Mouse (Mus musculus) lung, adult 18-20 months (tissue): ENCODE results near the gene Izumo1r.

Experiments
- DNase-seq, 2 experiments: peaks; one replicate each; pipeline ENCODE4 v3.0.0; 2022; ENCODE audit warnings: mixed read lengths in 2 of 2

Izumo1r gene

GRCm38 (mm10) chr9:14903581-14904378, at the start of gene Izumo1r:
Izumo1r (minus strand) TSS chr9:14903949.
- DNase-seq, result no peak

GRCm38 (mm10) chr9:14951072-14951471, 47.3 kb upstream of the Izumo1r start:
- no peak for DNase-seq

GRCm38 (mm10) chr9:14948843-14949242, 45.1 kb upstream of the Izumo1r start:
- DNase-seq, result no peak

- DNase-seq, result no peak
Measured at GRCm38 (mm10) chr9:14946677-14947076, 42.9 kb upstream of the Izumo1r start.

GRCm38 (mm10) chr9:14945919-14946318, 42.2 kb upstream of the Izumo1r start:
- no peak for DNase-seq

GRCm38 (mm10) chr9:14942143-14942720, 38.5 kb upstream of the Izumo1r start:
- DNase-seq, result no peak

GRCm38 (mm10) chr9:14939610-14940009, 35.9 kb upstream of the Izumo1r start:
- no peak for DNase-seq

- no peak for DNase-seq
Measured at GRCm38 (mm10) chr9:14937308-14937707, 33.6 kb upstream of the Izumo1r start.

GRCm38 (mm10) chr9:14934851-14935250, 31.1 kb upstream of the Izumo1r start:
- DNase-seq, result no peak

- DNase-seq, result no peak
Measured at GRCm38 (mm10) chr9:14931943-14932342, 28.2 kb upstream of the Izumo1r start.

- no peak for DNase-seq
Measured at GRCm38 (mm10) chr9:14931211-14931610, 27.5 kb upstream of the Izumo1r start.

GRCm38 (mm10) chr9:14926593-14926992, 22.8 kb upstream of the Izumo1r start:
- DNase-seq, result no peak

- DNase-seq, result no peak
Measured at GRCm38 (mm10) chr9:14923625-14924024, 19.9 kb upstream of the Izumo1r start.

- no peak for DNase-seq
Measured at GRCm38 (mm10) chr9:14921971-14922560, 18.3 kb upstream of the Izumo1r start.

GRCm38 (mm10) chr9:14921254-14921653, 17.5 kb upstream of the Izumo1r start:
- no peak for DNase-seq

- DNase-seq, result no peak
Measured at GRCm38 (mm10) chr9:14920608-14921007, 16.9 kb upstream of the Izumo1r start.

GRCm38 (mm10) chr9:14918825-14919668, 15.3 kb upstream of the Izumo1r start:
- no peak for DNase-seq

GRCm38 (mm10) chr9:14917661-14918060, 13.9 kb upstream of the Izumo1r start:
- no peak for DNase-seq

GRCm38 (mm10) chr9:14912037-14912436, 8.3 kb upstream of the Izumo1r start:
- DNase-seq, result no peak

GRCm38 (mm10) chr9:14909981-14910380, 6.2 kb upstream of the Izumo1r start:
- no peak for DNase-seq

GRCm38 (mm10) chr9:14907816-14908415, 4.2 kb upstream of the Izumo1r start:
- DNase-seq, result no peak

- no peak for DNase-seq
Measured at GRCm38 (mm10) chr9:14905956-14906355, 2.2 kb upstream of the Izumo1r start.
